Mouse (Mus musculus): Measurements from ENCODE around the gene Hoxd4.

Gene Hoxd4

GRCm38 (mm10) chr2:74708676-74709075 is 3.1 kb upstream of the Hoxd4 start:
- DNase-seq = no peak

GRCm38 (mm10) chr2:74709465-74710419 is 2.0 kb upstream of the Hoxd4 start:
- DNase-seq = no peak

- DNase-seq = no peak
Observed at GRCm38 (mm10) chr2:74710929-74711543, 693 bp upstream of the Hoxd4 start.

DNA sequence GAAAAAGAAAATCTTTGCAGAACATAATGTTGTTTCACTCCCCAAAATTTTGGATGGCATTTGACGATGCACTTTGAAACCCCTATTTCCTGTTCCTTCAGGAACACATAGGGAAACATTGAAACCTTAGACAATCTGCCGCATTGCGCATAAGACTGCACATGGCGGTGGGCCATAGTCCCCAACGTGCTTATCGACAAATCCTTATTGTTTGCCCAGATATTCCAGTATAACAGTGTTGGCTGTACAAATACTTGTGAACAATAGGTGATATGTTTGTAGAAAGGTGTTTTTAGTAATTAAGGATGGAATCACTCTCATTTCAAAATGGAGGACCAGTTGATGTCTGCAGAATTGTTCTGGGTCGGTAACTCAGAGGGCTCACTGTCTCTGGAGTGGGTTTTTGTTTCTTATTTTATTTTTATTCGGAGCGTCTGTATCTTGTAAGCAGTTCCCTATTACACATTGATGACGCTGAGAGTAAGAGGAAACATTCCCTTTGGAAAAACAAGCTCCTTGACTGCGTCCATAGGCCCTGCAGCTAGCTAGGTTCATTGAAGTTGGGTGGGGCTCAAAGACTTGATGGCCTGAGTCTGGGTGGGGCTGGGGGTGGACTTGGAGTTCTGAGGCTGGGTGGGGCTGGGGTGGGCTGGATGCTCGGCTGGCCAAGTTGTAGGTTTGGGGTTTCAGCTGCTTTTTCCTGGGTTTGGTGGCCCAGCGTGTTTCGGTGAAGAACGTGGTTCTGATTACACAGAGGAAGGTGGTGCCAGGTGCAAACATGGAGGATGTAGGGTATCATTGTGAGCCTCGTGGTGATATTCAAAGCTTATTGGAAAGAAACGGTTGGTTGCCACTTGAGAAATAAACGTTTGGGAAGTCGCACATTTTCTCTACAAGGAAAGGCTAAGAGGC is 1.8 kb downstream of the Hoxd4 start:
- no peak for DNase-seq

- DNase-seq = no peak
Observed at GRCm38 (mm10) chr2:74714156-74714789, 2.5 kb downstream of the Hoxd4 start.

- no peak for DNase-seq
Observed at GRCm38 (mm10) chr2:74714881-74715280, 3.2 kb downstream of the Hoxd4 start.

DNA sequence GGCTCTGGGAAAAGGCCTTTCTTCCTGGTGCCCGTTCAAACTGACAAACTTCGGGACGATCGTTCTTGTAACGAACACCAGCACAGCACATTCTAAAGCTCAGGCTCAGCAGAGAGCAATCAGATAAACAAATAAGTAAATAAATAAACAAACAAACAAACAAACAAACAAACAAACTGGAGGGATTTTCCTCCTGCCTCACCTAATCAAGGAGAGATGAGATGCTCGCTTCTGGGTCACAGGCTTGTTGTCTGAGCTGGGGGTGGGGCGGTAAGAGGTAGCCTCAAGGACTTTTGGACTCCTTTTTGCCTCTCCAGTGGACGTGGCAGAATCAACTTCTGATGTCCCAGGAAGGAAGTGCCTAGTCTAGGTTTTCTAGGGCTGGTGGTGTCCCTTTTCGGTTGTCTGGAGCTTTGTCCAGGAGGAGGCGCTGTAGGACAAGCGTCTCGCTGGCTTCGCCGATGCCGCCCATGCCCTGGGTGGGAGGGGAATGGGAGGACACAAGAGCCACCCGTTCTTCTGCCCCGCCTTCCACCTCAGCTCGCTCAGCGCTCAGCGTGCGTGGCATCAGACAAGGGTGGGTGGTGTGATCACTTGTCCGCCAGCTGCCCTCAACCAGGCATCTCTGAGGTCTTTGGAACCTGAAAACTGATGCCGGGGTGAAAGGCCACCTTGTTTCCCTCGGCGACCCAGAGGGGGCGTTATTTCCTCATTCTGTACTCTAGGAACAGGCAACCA is 3.9 kb downstream of the Hoxd4 start:
- DNase-seq = peak; percentile 42 to 58

- DNase-seq = no peak
Observed at GRCm38 (mm10) chr2:74720384-74720783, 8.7 kb downstream of the Hoxd4 start.

DNA sequence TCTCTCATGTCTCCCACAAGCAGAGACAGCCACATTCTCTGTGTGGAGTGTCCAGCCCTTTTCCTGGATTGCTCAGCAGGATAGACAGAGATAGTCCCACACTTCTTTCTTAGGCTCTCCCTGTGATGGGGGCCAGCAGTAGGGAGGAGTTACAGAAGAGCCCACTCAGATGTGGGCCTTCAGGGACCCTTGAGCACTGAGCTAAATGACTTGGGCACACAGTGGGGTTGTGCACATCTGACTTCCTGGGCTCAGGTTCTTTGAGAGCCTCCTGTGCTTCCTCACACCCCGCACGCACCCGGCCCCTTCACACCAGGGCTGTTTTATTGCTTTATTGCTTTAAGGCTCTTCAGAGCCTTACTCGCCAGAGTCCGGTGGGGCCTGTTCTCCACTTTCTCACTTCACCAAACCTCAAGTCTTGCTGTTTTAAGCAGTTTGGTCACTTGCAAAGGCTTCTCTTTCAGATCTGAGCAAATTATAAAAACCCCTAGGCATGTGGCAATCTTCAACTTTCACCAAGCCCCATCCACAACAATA is 9.3 kb downstream of the Hoxd4 start:
- no peak for DNase-seq

GRCm38 (mm10) chr2:74721882-74722281 is 10.2 kb downstream of the Hoxd4 start:
- no peak for DNase-seq

- no peak for DNase-seq
Observed at GRCm38 (mm10) chr2:74722949-74723348, 11.2 kb downstream of the Hoxd4 start.

- no peak for DNase-seq
Observed at GRCm38 (mm10) chr2:74724244-74725015, 12.7 kb downstream of the Hoxd4 start.

GRCm38 (mm10) chr2:74725171-74725570 is 13.4 kb downstream of the Hoxd4 start:
- DNase-seq = no peak

DNA sequence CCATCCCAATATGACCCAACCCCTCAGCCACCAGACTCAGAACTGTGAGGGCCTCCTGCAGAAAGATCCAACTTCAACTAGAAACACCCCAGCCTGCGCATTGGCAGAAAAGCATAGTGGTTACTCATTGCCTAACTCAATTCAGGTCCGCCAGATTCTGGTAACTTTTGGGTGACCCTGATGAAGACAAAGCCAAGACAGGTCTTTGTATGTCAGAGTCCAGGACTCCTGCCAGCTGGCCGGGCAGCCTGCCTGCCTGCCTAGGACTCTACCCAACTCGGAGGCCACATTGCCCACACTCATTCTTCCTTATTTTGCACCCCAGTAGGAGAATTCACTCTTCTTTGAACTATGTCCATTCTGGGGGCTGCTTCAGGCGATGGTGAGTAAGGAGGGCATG is 14.8 kb downstream of the Hoxd4 start, which contains the start of gene Gm28230:
Gene Gm28230, plus strand, starts transcription at position 178 of the 400 bp plus-strand sequence.
- DNase-seq = no peak

DNA sequence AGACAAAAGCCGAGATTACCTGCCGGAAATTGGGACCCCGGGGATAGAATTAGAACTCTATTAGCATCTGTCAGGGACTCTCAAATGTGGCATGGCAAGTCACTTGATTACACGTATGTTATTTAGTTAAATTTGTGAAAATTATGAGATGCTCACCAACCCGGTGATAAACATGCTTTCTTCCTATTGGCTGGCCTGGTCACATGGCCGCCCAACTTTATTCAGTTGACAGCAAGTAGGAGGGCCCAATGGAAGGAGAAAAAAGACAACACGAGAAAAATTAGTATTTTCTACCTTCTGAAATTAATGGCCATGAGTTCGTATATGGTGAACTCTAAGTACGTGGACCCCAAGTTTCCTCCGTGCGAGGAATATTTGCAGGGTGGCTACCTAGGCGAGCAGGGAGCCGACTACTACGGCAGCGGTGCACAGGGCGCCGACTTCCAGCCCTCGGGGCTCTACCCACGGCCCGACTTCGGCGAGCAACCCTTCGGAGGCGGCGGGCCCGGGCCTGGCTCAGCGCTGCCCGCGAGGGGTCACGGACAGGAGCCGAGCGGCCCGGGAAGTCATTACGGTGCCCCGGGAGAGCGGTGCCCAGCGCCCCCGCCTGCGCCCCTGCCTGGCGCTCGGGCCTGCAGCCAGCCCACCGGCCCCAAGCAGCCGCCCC is 15.4 kb downstream of the Hoxd4 start:
- no peak for DNase-seq

GRCm38 (mm10) chr2:74727640-74728302 is 16.0 kb downstream of the Hoxd4 start:
- DNase-seq = no peak

GRCm38 (mm10) chr2:74728303-74728680 is 16.6 kb downstream of the Hoxd4 start:
- no peak for DNase-seq

DNA sequence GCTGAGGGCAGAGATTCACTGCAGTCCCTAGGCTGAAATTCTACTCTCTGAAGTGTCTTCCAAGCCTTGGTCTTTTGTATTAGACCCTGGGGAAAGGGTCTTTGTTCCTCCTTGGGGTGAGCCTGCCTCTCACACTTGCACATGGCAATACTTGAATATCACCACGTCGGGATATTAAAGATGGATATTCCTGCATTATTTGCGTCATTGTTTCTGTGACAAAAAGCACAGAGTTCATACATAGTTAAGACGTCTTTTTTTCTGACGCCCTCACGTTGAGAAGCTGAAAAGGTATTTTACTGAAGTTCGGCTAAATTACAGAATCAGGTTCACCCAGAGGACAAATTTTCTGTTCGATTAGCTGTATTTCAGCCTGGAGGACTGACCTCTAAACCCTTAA is 18.6 kb downstream of the Hoxd4 start:
- no peak for DNase-seq

- DNase-seq = no peak
Observed at GRCm38 (mm10) chr2:74731055-74731454, 19.3 kb downstream of the Hoxd4 start.

All from cerebellum, adult 18-20 months (tissue).